Mouse (Mus musculus) embryonic fibroblast, embryonic 13.5 days (primary cell): ENCODE data around the gene Ccr10.

Source experiments
- CTCF ChIP-seq: IDR thresholded peaks from 2 replicates; pipeline ENCODE4 v1.5.1; 2011; ENCODE audit warnings: mild to moderate bottlenecking, control low read depth, low read length, moderate library complexity, borderline replicate concordance; ENCODE audit not compliant: insufficient read depth
- POLR2A ChIP-seq: IDR thresholded peaks from 2 replicates; pipeline ENCODE4 v1.6.1; 2011; ENCODE audit warnings: low read depth, mild to moderate bottlenecking, control low read depth, low read length, moderate library complexity

DNA sequence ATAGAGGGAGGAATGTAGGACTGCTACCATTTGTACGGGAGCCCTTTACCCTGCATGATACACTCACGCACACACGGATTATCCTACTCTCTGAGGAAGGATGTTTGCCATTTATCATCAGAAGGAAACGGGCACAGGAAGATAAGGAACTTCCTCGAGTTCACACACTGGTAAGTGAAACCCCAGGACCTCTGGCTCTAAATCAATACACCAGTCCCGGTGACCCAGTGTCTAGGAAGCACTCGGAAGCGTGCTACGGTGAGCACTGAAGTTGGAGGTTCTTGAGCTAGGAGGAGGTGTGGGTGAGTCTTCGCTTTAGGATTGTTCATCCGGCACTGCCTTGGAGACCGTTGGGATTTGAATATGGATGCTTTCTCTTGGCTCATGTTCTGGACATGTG, 42.2 kb downstream of the Ccr10 start:
- TF ChIP-seq POLR2A (no peak), CTCF (no peak)
